Mouse (Mus musculus) forebrain, embryonic 16.5 days (tissue): ENCODE measurements around the gene Pdia6. TPM values are rescaled to one million over a fixed set of nuclear protein-coding genes. Genes with fewer than 3 reads are reported as not detected.

ENCODE experiments used
- ATAC-seq: fragments of 200-750 bp; cut with Nextera tagmentation; 2 replicates; pipeline ENCODE4 v1.8.0; 2017; ENCODE audit warnings: mild to moderate bottlenecking, moderate library complexity
- H3K27ac ChIP-seq: fragments of 300-500 bp; sonication (generic); 2 replicates; pipeline ENCODE4 v1.5.1; 2014; ENCODE audit warnings: low read length, control low read depth
- H3K27me3 ChIP-seq: fragments of 300-500 bp; sonication (generic); replicated peaks from 2 replicates; pipeline ENCODE4 v1.6.1; 2014; ENCODE audit warnings: low read length; ENCODE audit not compliant: control insufficient read depth, insufficient read depth
- H3K36me3 ChIP-seq: fragments of 300-500 bp; sonication (generic); 2 replicates; pipeline ENCODE4 v1.6.1; 2014; ENCODE audit not compliant: control insufficient read depth, insufficient read depth
- H3K4me1 ChIP-seq: fragments of 300-500 bp; sonication (generic); replicated peaks from 2 replicates; pipeline ENCODE4 v1.6.1; 2014; ENCODE audit warnings: low read length; ENCODE audit not compliant: control insufficient read depth, insufficient read depth
- H3K4me2 ChIP-seq: fragments of 300-500 bp; sonication (generic); 2 replicates; pipeline ENCODE4 v1.6.1; 2014; ENCODE audit warnings: mild to moderate bottlenecking, low read length, control low read depth
- H3K4me3 ChIP-seq: fragments of 300-500 bp; sonication (generic); replicated peaks from 2 replicates; pipeline ENCODE4 v1.5.1; 2014; ENCODE audit warnings: mild to moderate bottlenecking, low read length, control low read depth
- H3K9ac ChIP-seq: fragments of 300-500 bp; sonication (generic); replicated peaks from 2 replicates; pipeline ENCODE4 v1.6.1; 2014; ENCODE audit warnings: low read depth, low read length, control low read depth
- H3K9me3 ChIP-seq: fragments of 300-500 bp; sonication (generic); 2 replicates; pipeline ENCODE4 v1.6.1; 2016; ENCODE audit warnings: low read length; ENCODE audit not compliant: control insufficient read depth
- WGBS: fragments of 180-500 bp; shearing (Covaris S2); extraction: QIAGEN DNeasy Blood & Tissue Kit; methylation state at CpG from one replicate; pipeline ENCODE4 v1.1.7; 2014; 5-methylcytosine and 5-hydroxymethylcytosine counted together
- polyA plus RNA-seq: library from polyadenylated mRNA; unstranded; fragments of >200 nt; fragmentation: Nextera tagmentation; extraction: Ambion mirVana; gene quantifications from 2 replicates; pipeline ENCODE4 v1.2.1, GENCODE M21; 2015

The Pdia6 gene
- polyA plus RNA-seq, 1 experiment from 2014 or later, result 333 TPM

DNA sequence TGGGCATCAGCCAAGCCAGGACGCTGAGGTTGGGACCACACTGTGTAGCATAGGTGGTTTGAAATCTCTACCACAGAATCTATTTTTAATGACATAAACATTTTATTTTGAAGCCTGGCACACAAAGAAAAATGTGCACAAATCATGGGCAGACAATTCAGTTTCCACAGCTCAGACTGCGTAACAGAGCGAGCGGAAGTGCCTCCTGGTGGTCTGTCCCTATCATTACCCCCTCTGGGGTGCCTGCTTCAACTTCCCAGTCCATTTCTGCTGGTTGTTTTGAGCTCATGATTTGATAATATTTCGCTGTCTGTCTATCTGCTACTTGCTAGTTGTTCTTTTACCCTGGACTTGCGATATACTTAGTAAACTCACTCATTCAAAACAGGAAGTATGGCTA is 10.7 kb upstream of the Pdia6 start:
- no peaks in the 10 kb centered on the region; the same call in 1 of the 2 replicates for H3K27me3 ChIP-seq
- WGBS, result 87% methylated on average over 6 of the region's 6 CpGs
- no peak overlapping the region for H3K4me2 ChIP-seq
- H3K9me3 ChIP-seq, result no peaks in the 10 kb centered on the region
- peaks cover 9% of the 10 kb centered on the region for H3K4me1 ChIP-seq
- H3K4me3 ChIP-seq, result no peak overlapping the region
- H3K27ac ChIP-seq, result no peak overlapping the region
- no peak overlapping the region for H3K9ac ChIP-seq
- no peaks in the 10 kb centered on the region for H3K36me3 ChIP-seq
- 0 out of 2 replicates have a peak, but pooled peaks have one; percentile 27 for ATAC-seq

DNA sequence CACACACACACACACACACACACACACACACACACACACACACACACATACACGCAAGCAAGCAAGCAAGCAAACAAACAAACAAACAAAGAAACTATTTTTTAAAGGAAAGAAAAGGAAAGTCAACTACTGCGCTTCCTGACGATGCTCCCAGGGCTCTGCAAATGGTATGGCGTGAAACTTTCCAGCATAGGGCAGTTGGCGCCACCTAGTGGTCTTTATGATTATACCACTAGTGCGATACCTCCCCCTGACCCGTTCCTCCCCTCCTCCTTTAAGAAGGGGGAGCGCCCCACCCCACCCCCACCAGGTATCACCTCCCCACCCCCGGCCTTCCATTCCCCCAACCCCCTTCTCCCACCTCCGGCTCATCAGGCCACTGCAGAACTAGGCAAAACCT is 9.4 kb upstream of the Pdia6 start:
- WGBS, result 2% methylated on average over 9 of the region's 10 CpGs
- H3K4me2 ChIP-seq, result no peak overlapping the region
- H3K9me3 ChIP-seq, result no peaks in the 10 kb centered on the region
- no peak overlapping the region for H3K27ac ChIP-seq
- peaks cover 9% of the 10 kb centered on the region for H3K4me1 ChIP-seq
- H3K36me3 ChIP-seq, result no peaks in the 10 kb centered on the region
- peak; percentile 60 for ATAC-seq
- H3K4me3 ChIP-seq, result no peak overlapping the region
- H3K27me3 ChIP-seq, result no peaks in the 10 kb centered on the region; the same call in 1 of the 2 replicates
- H3K9ac ChIP-seq, result no peak overlapping the region

DNA sequence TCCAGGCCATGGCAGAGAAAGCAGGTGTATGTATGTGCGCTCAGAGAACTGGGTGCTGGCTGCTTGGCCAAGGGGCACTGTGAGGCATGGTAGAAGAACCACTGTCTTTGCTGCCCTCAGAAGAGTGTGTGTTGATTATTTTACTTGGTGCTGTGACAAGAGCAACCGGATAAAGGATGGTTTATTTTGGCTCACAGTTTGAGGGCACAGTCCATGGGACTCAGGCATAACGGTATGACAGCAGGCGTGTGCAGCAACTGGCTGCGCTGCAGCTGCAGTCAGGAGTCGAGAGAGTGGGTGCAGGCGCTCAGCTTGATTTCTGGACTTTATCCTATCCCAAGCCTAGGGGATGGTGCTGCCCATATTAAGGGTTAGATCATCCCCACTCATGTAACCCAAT is 7.9 kb upstream of the Pdia6 start:
- Histone ChIP-seq H3K4me2 (no peak overlapping the region), H3K9me3 (no peaks in the 10 kb centered on the region), H3K4me1 (peaks cover 4% of the 10 kb centered on the region), H3K36me3 (no peaks in the 10 kb centered on the region), H3K27me3 (no peaks in the 10 kb centered on the region; the same call in 1 of the 2 replicates), H3K4me3 (no peak overlapping the region), H3K27ac (no peak overlapping the region), H3K9ac (no peak overlapping the region)
- 89% methylated on average over 7 of the region's 7 CpGs for WGBS
- no peak for ATAC-seq

DNA sequence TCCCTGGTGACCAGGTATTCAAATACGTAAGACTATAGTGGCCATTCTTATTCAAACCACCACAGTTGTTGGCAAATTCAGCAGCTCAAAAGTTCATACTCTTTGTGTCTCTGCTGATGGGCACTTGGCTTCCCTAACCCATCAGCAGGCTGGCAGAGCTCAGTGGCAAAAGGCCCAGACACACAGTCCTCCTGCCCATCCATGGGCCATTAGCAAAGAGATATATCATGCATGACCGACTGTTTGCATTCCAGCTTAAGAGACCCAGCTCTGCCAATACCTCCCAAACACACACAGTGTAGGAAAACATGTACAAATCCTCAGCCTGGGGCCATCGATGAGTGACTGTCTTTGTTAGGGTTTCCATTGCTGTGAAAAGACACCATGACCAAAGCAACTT is 5.3 kb upstream of the Pdia6 start:
- H3K4me1 ChIP-seq, result peaks cover 5% of the 10 kb centered on the region
- 75% methylated on average over 3 of the region's 3 CpGs for WGBS
- H3K4me3 ChIP-seq, result no peak overlapping the region
- no peaks in the 10 kb centered on the region for H3K36me3 ChIP-seq
- no peak overlapping the region for H3K27ac ChIP-seq
- no peak overlapping the region for H3K4me2 ChIP-seq
- H3K9me3 ChIP-seq, result no peaks in the 10 kb centered on the region
- peak; percentile 9; the same call in 1 of the 2 replicates for ATAC-seq
- no peaks in the 10 kb centered on the region; the same call in 1 of the 2 replicates for H3K27me3 ChIP-seq
- H3K9ac ChIP-seq, result no peak overlapping the region

DNA sequence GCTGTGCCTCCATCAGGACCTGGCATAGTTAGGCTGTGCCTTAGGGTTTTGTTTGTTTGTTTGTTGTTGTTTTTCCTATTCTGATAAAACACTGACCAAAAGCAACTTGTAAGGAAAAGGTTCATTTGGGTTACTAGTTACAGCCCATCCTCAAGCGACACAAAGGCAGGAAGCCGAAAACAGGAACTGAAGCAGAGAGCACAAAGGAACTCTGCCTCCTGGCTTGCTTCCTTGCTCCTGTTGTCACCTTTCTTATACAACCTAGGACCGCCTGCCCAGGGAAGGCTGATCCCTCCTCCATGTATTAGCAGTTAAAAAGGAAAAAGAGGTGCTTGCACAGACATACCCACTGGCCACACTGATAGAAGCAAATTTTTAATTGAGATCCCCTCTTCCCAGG is 2.5 kb upstream of the Pdia6 start:
- no peaks in the 10 kb centered on the region for H3K9me3 ChIP-seq
- no peak for ATAC-seq
- H3K36me3 ChIP-seq, result 0 out of 2 replicates have a peak, but pooled peaks cover under 1% of the 10 kb centered on the region
- no peak overlapping the region for H3K9ac ChIP-seq
- H3K4me1 ChIP-seq, result peaks cover 20% of the 10 kb centered on the region
- H3K27ac ChIP-seq, result no peak overlapping the region
- WGBS, result 79% methylated on average over 3 of the region's 3 CpGs
- no peak overlapping the region for H3K4me3 ChIP-seq
- no peaks in the 10 kb centered on the region for H3K27me3 ChIP-seq
- H3K4me2 ChIP-seq, result no peak overlapping the region

DNA sequence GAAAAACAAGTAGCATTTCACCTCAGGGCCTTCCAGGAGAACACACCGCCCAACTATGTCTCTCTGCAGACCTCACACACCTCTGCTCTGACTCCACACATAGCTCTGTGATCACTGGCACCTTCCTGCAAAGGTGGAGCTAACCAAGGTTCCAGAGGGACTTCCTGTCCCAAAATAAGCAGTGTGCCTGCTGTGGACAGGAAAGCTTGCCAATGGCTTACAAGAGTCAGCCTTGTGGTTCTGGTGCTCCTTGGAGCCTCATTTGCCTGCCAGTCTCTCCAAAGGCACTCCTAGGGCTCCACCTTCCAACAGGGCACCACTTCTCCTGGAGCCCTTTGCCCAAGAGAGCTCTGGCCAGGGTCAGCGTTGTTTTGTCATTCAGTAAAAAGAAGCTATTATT is 1.5 kb upstream of the Pdia6 start:
- WGBS, result 100% methylated on average over 2 of the region's 2 CpGs

DNA sequence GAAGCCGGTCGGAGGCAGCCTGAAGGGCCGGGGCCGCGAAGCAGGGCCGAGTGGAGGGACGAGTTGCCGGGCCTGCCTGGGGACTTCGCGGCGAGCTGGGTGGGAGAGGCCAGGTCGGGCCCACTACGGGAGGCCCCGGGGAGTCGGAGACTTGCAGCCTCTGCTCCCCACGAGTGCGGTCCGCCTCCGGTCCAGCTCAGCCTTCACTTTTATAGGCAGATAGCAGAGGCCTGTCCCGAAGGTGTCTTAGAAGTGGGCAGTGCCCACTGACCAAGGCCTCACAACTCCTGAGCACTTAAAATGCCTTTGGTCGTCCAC is 287 bp downstream of the Pdia6 start:
- no peak for ATAC-seq
- H3K4me1 ChIP-seq, result peaks cover 43% of the 10 kb centered on the region
- 2% methylated on average over 21 of the region's 21 CpGs for WGBS

More for the DNA sequence above, 1.5 kb upstream of the Pdia6 start:
- ATAC-seq, result no peak
- Histone ChIP-seq H3K36me3 (peaks cover 2% of the 10 kb centered on the region; the same call in 1 of the 2 replicates), H3K27ac (no peak overlapping the region), H3K4me2 (no peak overlapping the region), H3K4me3 (no peak overlapping the region), H3K4me1 (peaks cover 28% of the 10 kb centered on the region), H3K9me3 (no peaks in the 10 kb centered on the region), H3K27me3 (no peaks in the 10 kb centered on the region), H3K9ac (no peak overlapping the region)

DNA sequence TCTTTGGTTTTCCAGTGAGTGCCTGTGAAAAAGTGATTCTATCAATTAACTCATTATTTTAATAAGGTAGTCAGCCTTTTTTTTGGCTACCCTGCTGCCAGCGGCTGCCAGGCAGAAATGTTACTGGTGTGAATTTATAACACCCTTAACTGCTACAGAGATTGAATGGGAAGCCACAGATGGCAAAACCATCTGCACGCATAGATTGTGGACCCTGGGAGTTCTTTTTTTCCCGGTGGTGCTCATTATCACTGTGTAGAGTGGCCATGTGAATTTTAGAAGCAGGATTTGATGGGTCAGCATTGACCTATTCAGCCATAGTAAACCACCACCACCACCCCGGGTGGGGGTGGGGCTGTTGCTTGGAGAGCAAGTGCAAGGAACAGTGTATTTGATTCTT is 971 bp downstream of the Pdia6 start:
- peak overlapping the region; percentile 93 for H3K4me3 ChIP-seq
- H3K27me3 ChIP-seq, result no peaks in the 10 kb centered on the region
- H3K9me3 ChIP-seq, result no peaks in the 10 kb centered on the region
- WGBS, result 2% methylated on average over 4 of the region's 4 CpGs
- peaks cover 18% of the 10 kb centered on the region for H3K36me3 ChIP-seq
- peak overlapping the region; percentile 94 for H3K9ac ChIP-seq
- ATAC-seq, result peak; percentile 44
- peaks cover 49% of the 10 kb centered on the region for H3K4me1 ChIP-seq
- peak overlapping the region; percentile 89 for H3K27ac ChIP-seq
- peak overlapping the region; percentile 55 for H3K4me2 ChIP-seq

More for the DNA sequence above, 287 bp downstream of the Pdia6 start:
- Histone ChIP-seq H3K9me3 (no peaks in the 10 kb centered on the region), H3K27me3 (no peaks in the 10 kb centered on the region), H3K27ac (peak overlapping the region; percentile 89), H3K4me2 (peak overlapping the region; percentile 55), H3K36me3 (peaks cover 15% of the 10 kb centered on the region), H3K4me3 (peak overlapping the region; percentile 93), H3K9ac (peak overlapping the region; percentile 94)

DNA sequence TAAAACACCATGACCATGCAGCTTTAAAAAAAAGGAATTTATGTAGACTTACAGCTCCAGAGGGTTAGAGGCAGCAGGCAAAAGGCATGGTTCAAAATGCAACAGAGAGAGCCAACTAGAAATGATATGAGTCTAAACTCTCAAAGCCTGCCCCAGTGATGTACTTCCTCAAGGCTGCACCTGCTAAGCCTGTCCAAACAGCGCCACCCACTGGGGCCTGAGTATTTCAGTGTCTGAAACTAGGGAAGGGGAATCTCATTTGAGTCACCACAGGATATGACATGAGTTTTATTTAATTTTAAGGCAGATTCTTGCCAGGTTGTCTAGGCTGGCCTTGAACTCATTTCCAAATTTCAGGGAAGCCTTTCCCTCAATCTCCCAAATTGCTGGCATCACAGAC is 4.9 kb downstream of the Pdia6 start:
- no peak overlapping the region for H3K4me3 ChIP-seq
- WGBS, result 76% methylated on average over 1 of the region's 1 CpGs
- no peak overlapping the region for H3K9ac ChIP-seq
- H3K27me3 ChIP-seq, result no peaks in the 10 kb centered on the region
- peaks cover 47% of the 10 kb centered on the region for H3K4me1 ChIP-seq
- H3K4me2 ChIP-seq, result no peak overlapping the region
- ATAC-seq, result no peak
- peaks cover 43% of the 10 kb centered on the region for H3K36me3 ChIP-seq
- no peaks in the 10 kb centered on the region for H3K9me3 ChIP-seq
- H3K27ac ChIP-seq, result no peak overlapping the region

DNA sequence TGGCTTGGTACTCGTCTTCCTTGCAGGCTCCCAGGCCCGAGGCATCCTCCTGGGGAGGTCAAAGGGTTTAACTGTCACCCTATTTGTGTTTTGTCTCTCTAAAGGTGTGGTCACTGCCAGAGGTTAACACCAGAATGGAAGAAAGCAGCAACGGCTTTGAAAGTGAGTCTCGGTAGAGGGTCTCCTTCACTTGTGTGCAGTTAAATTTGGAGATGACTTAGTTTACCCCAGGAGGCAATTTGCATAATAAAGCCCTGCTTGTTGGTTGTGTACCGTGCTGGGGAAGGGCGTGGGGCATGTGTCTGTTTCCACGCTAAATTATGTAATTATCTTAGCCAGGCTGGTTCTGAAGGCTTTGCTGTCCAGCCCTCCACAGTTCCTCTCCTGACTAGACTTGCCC is 7.5 kb downstream of the Pdia6 start:
- Histone ChIP-seq H3K9ac (no peak overlapping the region), H3K36me3 (peaks cover 62% of the 10 kb centered on the region), H3K4me3 (no peak overlapping the region), H3K27me3 (no peaks in the 10 kb centered on the region), H3K27ac (no peak overlapping the region), H3K4me2 (no peak overlapping the region), H3K9me3 (no peaks in the 10 kb centered on the region), H3K4me1 (peaks cover 32% of the 10 kb centered on the region)
- WGBS, result 74% methylated on average over 7 of the region's 7 CpGs
- ATAC-seq, result no peak
